Mouse (Mus musculus) MEL (cell line): Measurements from ENCODE around the gene Timp2. TPM values are rescaled to one million over a fixed set of nuclear protein-coding genes. Genes with fewer than 3 reads are reported as not detected.

Experiments
- DNase-seq: peaks from one replicate; pipeline ENCODE4 v3.0.0; 2011; ENCODE audit warnings: low read depth, low spot score
- H3K27ac ChIP-seq: 2 replicates; pipeline ENCODE4 v1.5.1; 2012; ENCODE audit warnings: low read depth, mild to moderate bottlenecking, control low read depth, low read length, moderate library complexity; ENCODE audit not compliant: control insufficient read depth
- H3K27me3 ChIP-seq, 2 experiments: fragments of 150-350 bp in 1 of 2; sonication (generic) in 1 of 2; 2 replicates each; pipeline ENCODE4 v1.6.1; 2012; ENCODE audit warnings: low read length in 2 of 2, mild to moderate bottlenecking in 2 of 2, improper control_type of control experiment in 1 of 2, moderate library complexity in 1 of 2; ENCODE audit not compliant: insufficient read depth in 2 of 2, control insufficient read depth in 1 of 2
- H3K36me3 ChIP-seq, 2 experiments: 2 replicates each; pipeline ENCODE4 v1.6.1; 2012 to 2014; ENCODE audit warnings: low read length in 2 of 2, improper control_type of control experiment in 1 of 2, inconsistent platforms in 1 of 2, mild to moderate bottlenecking in 1 of 2; ENCODE audit not compliant: insufficient read depth in 2 of 2, control insufficient read depth in 1 of 2
- H3K4me1 ChIP-seq, 2 experiments: fragments of 150-350 bp in 1 of 2; sonication (generic) in 1 of 2; 2 replicates each; pipeline ENCODE4 v1.6.1; 2012; ENCODE audit warnings: low read length in 2 of 2, improper control_type of control experiment in 1 of 2, mild to moderate bottlenecking in 1 of 2; ENCODE audit not compliant: insufficient read depth in 2 of 2, control insufficient read depth in 1 of 2
- H3K4me3 ChIP-seq, 2 experiments: fragments of 150-350 bp in 1 of 2; sonication (generic) in 1 of 2; 2 replicates each; pipeline ENCODE4 v1.5.1; 2012; ENCODE audit warnings: low read depth in 2 of 2, low read length in 2 of 2, mild to moderate bottlenecking in 2 of 2, moderate library complexity in 2 of 2, control low read depth in 1 of 2, improper control_type of control experiment in 1 of 2; ENCODE audit not compliant: control insufficient read depth in 1 of 2, insufficient read depth in 1 of 2
- H3K79me2 ChIP-seq: 2 replicates; pipeline ENCODE4 v1.6.1; 2012; ENCODE audit warnings: mild to moderate bottlenecking, low read length, moderate library complexity; ENCODE audit not compliant: control insufficient read depth, poor library complexity, insufficient read depth
- H3K9ac ChIP-seq: 2 replicates; pipeline ENCODE4 v1.6.1; 2012; ENCODE audit warnings: low read depth, mild to moderate bottlenecking, control low read depth, low read length, moderate library complexity; ENCODE audit not compliant: control insufficient read depth, poor library complexity, severe bottlenecking
- H3K9me3 ChIP-seq: fragments of 150-350 bp; sonication (generic); replicated peaks from 2 replicates; pipeline ENCODE4 v1.6.1; 2012; ENCODE audit warnings: mild to moderate bottlenecking, low read length, improper control_type of control experiment, moderate library complexity; ENCODE audit not compliant: insufficient read depth
- ELF1 ChIP-seq: IDR thresholded peaks from 2 replicates; pipeline ENCODE4 v1.6.1; 2014; ENCODE audit warnings: low read depth, mild to moderate bottlenecking, inconsistent platforms, low read length, improper control_type of control experiment, moderate library complexity
- EP300 ChIP-seq, 2 experiments: IDR thresholded peaks; 2 replicates each; pipeline ENCODE4 v1.6.1; 2011; ENCODE audit warnings: improper control_type of control experiment in 2 of 2, low read length in 2 of 2, low read depth in 1 of 2, mild to moderate bottlenecking in 1 of 2
- GATA1 ChIP-seq: IDR thresholded peaks from 2 replicates; pipeline ENCODE4 v1.6.1; 2011; ENCODE audit warnings: low read depth, low read length, improper control_type of control experiment
- MAX ChIP-seq: IDR thresholded peaks from 2 replicates; pipeline ENCODE4 v1.6.1; 2011; ENCODE audit warnings: low read length, improper control_type of control experiment
- MXI1 ChIP-seq: IDR thresholded peaks from 2 replicates; pipeline ENCODE4 v1.6.1; 2011; ENCODE audit warnings: mild to moderate bottlenecking, low read depth, low read length, improper control_type of control experiment
- MYC ChIP-seq: IDR thresholded peaks from 2 replicates; pipeline ENCODE4 v1.6.1; 2011; ENCODE audit warnings: low read depth, mild to moderate bottlenecking, low read length, improper control_type of control experiment, moderate library complexity
- NRF1 ChIP-seq: IDR thresholded peaks from 2 replicates; pipeline ENCODE4 v1.6.1; 2014; ENCODE audit warnings: low read depth, mild to moderate bottlenecking, inconsistent platforms, low read length, improper control_type of control experiment, moderate library complexity; ENCODE audit not compliant: poor library complexity, insufficient read depth, severe bottlenecking
- POLR2A ChIP-seq, 2 experiments: IDR thresholded peaks; 2 replicates each; pipeline ENCODE4 v1.6.1; 2011 to 2012; ENCODE audit warnings: low read length in 2 of 2, mild to moderate bottlenecking in 2 of 2, control low read depth in 1 of 2, improper control_type of control experiment in 1 of 2, low read depth in 1 of 2, moderate library complexity in 1 of 2; ENCODE audit not compliant: control insufficient read depth in 1 of 2, insufficient read depth in 1 of 2, poor library complexity in 1 of 2
- POLR2AphosphoS2 ChIP-seq: IDR thresholded peaks from 2 replicates; pipeline ENCODE4 v1.6.1; 2011; ENCODE audit warnings: low read length, improper control_type of control experiment
- RCOR1 ChIP-seq: IDR thresholded peaks from 2 replicates; pipeline ENCODE4 v1.6.1; 2012; ENCODE audit warnings: low read depth, mild to moderate bottlenecking, inconsistent platforms, low read length, improper control_type of control experiment
- SIN3A ChIP-seq: IDR thresholded peaks from 2 replicates; pipeline ENCODE4 v1.6.1; 2012; ENCODE audit warnings: low read length, improper control_type of control experiment, inconsistent platforms
- SMC3 ChIP-seq: IDR thresholded peaks from 2 replicates; pipeline ENCODE4 v1.6.1; 2011; ENCODE audit warnings: low read depth, low read length, improper control_type of control experiment
- TBP ChIP-seq: IDR thresholded peaks from 2 replicates; pipeline ENCODE4 v1.8.0; 2011; ENCODE audit warnings: low read depth, low read length, improper control_type of control experiment
- USF1 ChIP-seq: IDR thresholded peaks from 2 replicates; pipeline ENCODE4 v1.6.1; 2014; ENCODE audit warnings: low read depth, mild to moderate bottlenecking, inconsistent platforms, low read length, improper control_type of control experiment, moderate library complexity
- ZNF384 ChIP-seq: IDR thresholded peaks from 2 replicates; pipeline ENCODE4 v1.6.1; 2012; ENCODE audit warnings: low read depth, mild to moderate bottlenecking, inconsistent platforms, low read length, improper control_type of control experiment
- polyA plus RNA-seq, 2 experiments: library from polyadenylated mRNA; stranded (reverse) in 1 of 2; unstranded in 1 of 2; fragments of >175 nt in 1 of 2; fragments of >200 nt in 1 of 2; gene quantifications; 2 replicates each; pipeline versions ENCODE4 v1.2.1 to v1.2.4; 2012; ENCODE audit warnings: low replicate concordance in 2 of 2, low read depth in 1 of 2; ENCODE audit not compliant: insufficient read length in 2 of 2, insufficient read depth in 1 of 2, missing spikeins in 1 of 2
- total RNA-seq: library from RNA; depleted of rRNA; stranded (reverse); fragments of 300-350 nt; gene quantifications from 2 replicates; pipeline ENCODE4 v1.2.3, GENCODE M21; 2012

Timp2 gene
- total and polyA plus RNA-seq, 3 experiments = not detected

DNA sequence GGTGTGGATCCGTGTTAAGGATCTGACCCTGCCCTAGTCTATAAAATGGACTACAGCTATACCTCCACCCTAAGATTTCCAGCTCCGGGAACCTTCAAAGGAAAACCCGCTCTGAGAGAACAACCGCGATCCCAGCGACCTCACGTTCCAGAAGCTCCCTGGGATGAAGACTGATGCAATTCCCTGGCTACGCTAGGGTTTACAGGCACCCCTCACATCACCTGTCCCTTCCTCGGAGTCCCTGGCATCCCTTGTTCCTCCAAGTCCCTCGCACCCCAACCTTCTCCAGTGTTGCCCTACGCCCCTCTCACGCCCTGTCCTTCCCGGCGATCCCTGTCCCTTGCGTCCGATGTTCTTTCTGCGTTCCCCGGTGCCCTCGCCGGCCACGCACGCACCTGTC lies 66.0 kb downstream of the Timp2 start:
- Histone ChIP-seq H3K79me2 (peaks cover 30% of the 10 kb centered on the region), H3K4me3 (peak overlapping the region; percentile 84 to 91), H3K4me1 (peaks cover 0 to 14% of the 10 kb centered on the region in 2 experiments; a peak in 2 of 4 replicates), H3K27ac (peak overlapping the region; percentile 63), H3K36me3 (peaks cover 0 to 11% of the 10 kb centered on the region in 2 experiments; a peak in 2 of 4 replicates), H3K27me3 (peaks cover 0 to 9% of the 10 kb centered on the region in 2 experiments; a peak in 2 of 4 replicates), H3K9me3 (no peaks in the 10 kb centered on the region), H3K9ac (peak overlapping the region; percentile 90)
- TF ChIP-seq EP300 (IDR thresholded peaks at IDR 0.05; ENCODE audit: low read depth in 1 of 2, low read length in 2 of 2) (0 out of 4 replicates have a peak, but pooled peaks of 1 of the 2 experiments have one; percentile 7), SMC3 (peak; percentile 2; the same call in 1 of the 2 replicates), POLR2AphosphoS2 (no peak)
- no peak for DNase-seq

GRCm38 (mm10) chr11:118289037-118289511 lies 66.5 kb downstream of the Timp2 start:
- peak overlapping the region; percentile 84 to 91 for H3K4me3 ChIP-seq
- peak overlapping the region; percentile 63 for H3K27ac ChIP-seq
- peaks cover 0 to 5% of the 10 kb centered on the region in 2 experiments; a peak in 1 of 4 replicates for H3K27me3 ChIP-seq
- peak overlapping the region; percentile 90 for H3K9ac ChIP-seq
- peaks cover 0 to 11% of the 10 kb centered on the region in 2 experiments; a peak in 2 of 4 replicates for H3K36me3 ChIP-seq
- H3K4me1 ChIP-seq = peaks cover 0 to 14% of the 10 kb centered on the region in 2 experiments; a peak in 2 of 4 replicates
- peak; percentile 87 for DNase-seq
- peak in 1 of 2 experiments; percentile 49; a peak in 1 of 4 replicates for TF ChIP-seq POLR2A (IDR thresholded peaks at IDR 0.05; ENCODE audit: control insufficient read depth in 1 of 2, insufficient read depth in 1 of 2, low read depth in 1 of 2, low read length in 2 of 2, poor library complexity in 1 of 2)
- TF ChIP-seq MYC = peak; percentile 87
- TF ChIP-seq USF1 = peak; percentile 81
- no peak for TF ChIP-seq ZNF384
- TF ChIP-seq SMC3 = no peak
- peak; percentile 66; the same call in 1 of the 2 replicates for TF ChIP-seq SIN3A
- no peak for TF ChIP-seq RCOR1
- TF ChIP-seq MAX = peak; percentile 82; the same call in 1 of the 2 replicates
- TF ChIP-seq MXI1 = peak; percentile 87
- TF ChIP-seq ELF1 = no peak
- peak; percentile 46; the same call in 1 of the 2 replicates for TF ChIP-seq TBP
- no peak for TF ChIP-seq GATA1
- 0 out of 2 replicates have a peak, but pooled peaks have one; percentile 0 for TF ChIP-seq NRF1
- no peaks in the 10 kb centered on the region for H3K9me3 ChIP-seq
- H3K79me2 ChIP-seq = peaks cover 30% of the 10 kb centered on the region
